Mouse (Mus musculus) hindbrain, postnatal 0 days (tissue): Measurements from ENCODE around the gene Dcn. TPM values are rescaled to one million over a fixed set of nuclear protein-coding genes. Genes with fewer than 3 reads are reported as not detected.

Source experiments
- ATAC-seq: fragments of 200-750 bp; cut with Nextera tagmentation; 2 replicates; pipeline ENCODE4 v1.8.0; 2017; ENCODE audit warnings: mild to moderate bottlenecking, moderate TSS enrichment, moderate library complexity
- DNase-seq: peaks from one replicate; pipeline ENCODE4 v3.0.0-alpha.2; 2015; ENCODE audit warnings: low spot score
- H3K27ac ChIP-seq: fragments of 300-500 bp; sonication (generic); 2 replicates; pipeline ENCODE4 v1.5.1; 2014; ENCODE audit warnings: mild to moderate bottlenecking
- H3K27me3 ChIP-seq: fragments of 300-500 bp; sonication (generic); 2 replicates; pipeline ENCODE4 v1.6.1; 2014; ENCODE audit warnings: low read length, mixed read lengths; ENCODE audit not compliant: insufficient read depth
- H3K36me3 ChIP-seq: fragments of 300-500 bp; sonication (generic); 2 replicates; pipeline ENCODE4 v1.6.1; 2014; ENCODE audit warnings: low read length, mixed read lengths; ENCODE audit not compliant: insufficient read depth
- H3K4me1 ChIP-seq: fragments of 300-500 bp; sonication (generic); 2 replicates; pipeline ENCODE4 v1.6.1; 2014; ENCODE audit warnings: antibody characterized with exemption, low read length, mixed read lengths; ENCODE audit not compliant: insufficient read depth
- H3K4me2 ChIP-seq: fragments of 300-500 bp; sonication (generic); 2 replicates; pipeline ENCODE4 v1.6.1; 2014; ENCODE audit warnings: low read depth, mild to moderate bottlenecking, low read length, moderate library complexity, mixed read lengths
- H3K4me3 ChIP-seq: fragments of 300-500 bp; sonication (generic); 2 replicates; pipeline ENCODE4 v1.5.1; 2014; ENCODE audit warnings: low read length
- H3K9ac ChIP-seq: fragments of 300-500 bp; sonication (generic); replicated peaks from 2 replicates; pipeline ENCODE4 v1.6.1; 2014; ENCODE audit warnings: mild to moderate bottlenecking, low read length, moderate library complexity, mixed read lengths
- H3K9me3 ChIP-seq: fragments of 300-500 bp; sonication (generic); 2 replicates; pipeline ENCODE4 v1.6.1; 2016; ENCODE audit warnings: low read length, mixed read lengths
- CTCF ChIP-seq: IDR thresholded peaks from 2 replicates; pipeline ENCODE4 v1.5.1; 2016; ENCODE audit warnings: antibody characterized with exemption, control low read depth, low read depth
- WGBS: fragments of 180-500 bp; shearing (Covaris S2); extraction: QIAGEN DNeasy Blood & Tissue Kit; methylation state at CpG from one replicate; pipeline ENCODE4 v1.1.7; 2014; 5-methylcytosine and 5-hydroxymethylcytosine counted together
- polyA plus RNA-seq: library from polyadenylated mRNA; unstranded; fragments of >200 nt; fragmentation: Nextera tagmentation; extraction: Ambion mirVana; gene quantifications from 2 replicates; pipeline ENCODE4 v1.2.1, GENCODE M21; 2015
- total RNA-seq: library from RNA; depleted of rRNA; stranded (reverse); fragments of >200 nt; gene quantifications from 2 replicates; pipeline ENCODE4 v1.2.3, GENCODE M21; 2014

The Dcn gene
- total and polyA plus RNA-seq, 2 experiments from 2014 or later = 47.8 to 73.9 TPM

DNA sequence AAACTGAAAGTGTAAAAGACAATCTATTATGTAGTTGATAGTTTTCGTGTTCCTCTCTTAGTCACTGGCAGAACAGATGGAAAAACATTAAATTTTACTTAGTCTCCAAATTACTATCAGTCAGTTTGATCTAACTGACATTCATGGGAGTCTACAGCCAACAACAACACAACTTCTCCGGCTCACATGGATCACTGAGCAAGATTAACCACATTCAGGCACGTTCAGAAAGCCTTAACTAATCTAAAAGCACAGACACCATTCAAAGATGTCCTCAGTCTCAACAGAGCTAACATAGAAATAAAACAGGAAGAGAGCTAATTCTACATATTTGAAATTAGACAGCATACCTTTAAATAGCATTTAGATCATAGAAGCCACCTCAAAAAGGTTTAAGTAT, 12.6 kb upstream of the Dcn start:
- no peaks in the 10 kb centered on the region for H3K27me3 ChIP-seq
- H3K27ac ChIP-seq = no peak overlapping the region
- no peaks in the 10 kb centered on the region for H3K4me1 ChIP-seq
- H3K9ac ChIP-seq = no peak overlapping the region
- DNase-seq (no peak), ATAC-seq (no peak)
- H3K4me2 ChIP-seq = no peak overlapping the region
- H3K36me3 ChIP-seq = no peaks in the 10 kb centered on the region
- 64% methylated on average over 3 of the region's 3 CpGs for WGBS
- H3K9me3 ChIP-seq = no peaks in the 10 kb centered on the region
- TF ChIP-seq CTCF = no peak
- no peak overlapping the region for H3K4me3 ChIP-seq

GRCm38 (mm10) chr10:97469411-97470140, 9.8 kb upstream of the Dcn start:
- no peak for DNase-seq
- TF ChIP-seq CTCF = no peak
- Histone ChIP-seq H3K4me2 (no peak overlapping the region), H3K4me3 (no peak overlapping the region), H3K9ac (no peak overlapping the region), H3K4me1 (no peaks in the 10 kb centered on the region), H3K36me3 (no peaks in the 10 kb centered on the region), H3K9me3 (no peaks in the 10 kb centered on the region), H3K27me3 (no peaks in the 10 kb centered on the region), H3K27ac (no peak overlapping the region)
- no peak for ATAC-seq
- WGBS = 68% methylated on average over 3 of the region's 3 CpGs

- no peak overlapping the region for H3K4me3 ChIP-seq
- H3K27ac ChIP-seq = no peak overlapping the region
- no peak overlapping the region for H3K4me2 ChIP-seq
- no peaks in the 10 kb centered on the region for H3K9me3 ChIP-seq
- H3K36me3 ChIP-seq = no peaks in the 10 kb centered on the region
- ATAC-seq (no peak), DNase-seq (no peak)
- H3K9ac ChIP-seq = no peak overlapping the region
- 75% methylated on average over 6 of the region's 6 CpGs for WGBS
- no peak for TF ChIP-seq CTCF
- H3K27me3 ChIP-seq = no peaks in the 10 kb centered on the region
- H3K4me1 ChIP-seq = no peaks in the 10 kb centered on the region
Observed at GRCm38 (mm10) chr10:97475460-97475859, 3.9 kb upstream of the Dcn start.

- ATAC-seq = no peak
- no peak for TF ChIP-seq CTCF
- WGBS = 47% methylated on average over 3 of the region's 3 CpGs
Observed at GRCm38 (mm10) chr10:97478259-97478658, 1.1 kb upstream of the Dcn start.

DNA sequence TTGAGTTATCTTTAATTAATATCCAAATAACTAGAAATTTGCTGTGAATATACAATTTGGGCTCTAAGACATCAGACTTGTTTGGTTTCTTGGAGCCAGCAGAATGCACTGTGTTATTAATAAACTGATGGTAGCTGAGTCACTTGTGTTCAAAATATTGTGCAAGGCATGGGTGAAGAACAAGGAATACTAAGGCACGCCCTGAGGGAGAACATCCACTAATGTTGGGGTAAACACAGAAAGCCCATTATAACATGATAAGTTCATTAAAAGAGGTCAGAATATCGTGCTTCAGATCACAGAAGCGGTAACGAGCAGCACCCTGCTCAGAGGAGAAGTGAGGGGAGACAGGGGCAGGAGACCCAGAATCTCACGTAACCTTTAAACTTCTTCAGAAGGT, 2.7 kb downstream of the Dcn start:
- no peak overlapping the region for H3K4me2 ChIP-seq
- TF ChIP-seq CTCF = no peak
- H3K4me1 ChIP-seq = no peaks in the 10 kb centered on the region
- WGBS = 91% methylated on average over 5 of the region's 5 CpGs
- H3K9ac ChIP-seq = no peak overlapping the region
- H3K27me3 ChIP-seq = no peaks in the 10 kb centered on the region
- H3K36me3 ChIP-seq = no peaks in the 10 kb centered on the region
- H3K4me3 ChIP-seq = no peak overlapping the region
- DNase-seq (no peak), ATAC-seq (no peak)
- H3K27ac ChIP-seq = no peak overlapping the region
- no peaks in the 10 kb centered on the region for H3K9me3 ChIP-seq

More at GRCm38 (mm10) chr10:97478259-97478658, 1.1 kb upstream of the Dcn start:
- no peaks in the 10 kb centered on the region for H3K9me3 ChIP-seq
- H3K4me1 ChIP-seq = no peaks in the 10 kb centered on the region
- no peak for DNase-seq
- H3K4me3 ChIP-seq = no peak overlapping the region
- no peak overlapping the region for H3K4me2 ChIP-seq
- H3K9ac ChIP-seq = no peak overlapping the region
- H3K27me3 ChIP-seq = no peaks in the 10 kb centered on the region
- no peak overlapping the region for H3K27ac ChIP-seq
- H3K36me3 ChIP-seq = no peaks in the 10 kb centered on the region

DNA sequence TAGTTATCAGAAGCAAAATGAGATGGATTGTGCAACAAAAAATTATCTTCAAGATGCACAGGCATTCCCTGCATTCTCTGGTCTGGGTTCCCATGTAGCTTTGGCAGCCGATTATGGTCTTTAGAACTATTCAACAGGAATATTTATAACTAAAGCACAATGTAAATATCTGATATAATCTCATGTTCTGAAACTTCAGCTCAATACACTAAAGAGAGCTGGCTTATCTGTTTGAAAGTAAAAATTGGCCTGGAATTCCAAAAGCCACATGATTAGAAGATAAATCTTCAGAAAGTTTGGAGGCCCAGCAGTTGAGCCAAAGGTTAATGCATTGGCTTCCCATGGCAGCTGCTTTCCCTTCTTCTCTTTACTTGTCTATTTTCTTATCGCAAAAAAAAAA, 4.6 kb downstream of the Dcn start:
- Histone ChIP-seq H3K9ac (no peak overlapping the region), H3K9me3 (no peaks in the 10 kb centered on the region), H3K27ac (no peak overlapping the region), H3K4me2 (no peak overlapping the region), H3K36me3 (no peaks in the 10 kb centered on the region), H3K27me3 (no peaks in the 10 kb centered on the region), H3K4me1 (no peaks in the 10 kb centered on the region), H3K4me3 (no peak overlapping the region)
- TF ChIP-seq CTCF = no peak
- DNase-seq (no peak), ATAC-seq (no peak)
- WGBS = 78% methylated on average over 2 of the region's 2 CpGs

GRCm38 (mm10) chr10:97485151-97485550, 5.7 kb downstream of the Dcn start:
- H3K9me3 ChIP-seq = no peaks in the 10 kb centered on the region
- WGBS = 72% methylated on average over 2 of the region's 2 CpGs
- H3K36me3 ChIP-seq = no peaks in the 10 kb centered on the region
- no peak overlapping the region for H3K4me2 ChIP-seq
- DNase-seq (no peak), ATAC-seq (no peak)
- no peak overlapping the region for H3K27ac ChIP-seq
- H3K27me3 ChIP-seq = no peaks in the 10 kb centered on the region
- no peak overlapping the region for H3K4me3 ChIP-seq
- H3K9ac ChIP-seq = no peak overlapping the region
- TF ChIP-seq CTCF = no peak
- no peaks in the 10 kb centered on the region for H3K4me1 ChIP-seq
